Mouse (Mus musculus) lung, embryonic 16.5 days (tissue): Measurements from ENCODE around the gene Pcyt1b. TPM values are rescaled to one million over a fixed set of nuclear protein-coding genes. Genes with fewer than 3 reads are reported as not detected.

Experiments used
- ATAC-seq: fragments of 200-750 bp; cut with Nextera tagmentation; 2 replicates; pipeline ENCODE4 v1.8.0; 2017; ENCODE audit warnings: low read depth, mild to moderate bottlenecking, moderate library complexity
- H3K27ac ChIP-seq: fragments of 300-500 bp; sonication (generic); 2 replicates; pipeline ENCODE4 v1.5.1; 2014; ENCODE audit warnings: mild to moderate bottlenecking, control low read depth, low read length
- H3K27me3 ChIP-seq: fragments of 300-500 bp; sonication (generic); 2 replicates; pipeline ENCODE4 v1.6.1; 2014; ENCODE audit warnings: low read depth, low read length, mixed read lengths; ENCODE audit not compliant: control insufficient read depth, insufficient read depth
- H3K36me3 ChIP-seq: fragments of 300-500 bp; sonication (generic); 2 replicates; pipeline ENCODE4 v1.6.1; 2014; ENCODE audit warnings: low read length; ENCODE audit not compliant: control insufficient read depth, insufficient read depth
- H3K4me1 ChIP-seq: fragments of 300-500 bp; sonication (generic); replicated peaks from 2 replicates; pipeline ENCODE4 v1.6.1; 2014; ENCODE audit warnings: low read length, mixed read lengths; ENCODE audit not compliant: control insufficient read depth, insufficient read depth
- H3K4me2 ChIP-seq: fragments of 300-500 bp; sonication (generic); 2 replicates; pipeline ENCODE4 v1.6.1; 2014; ENCODE audit warnings: low read depth, low read length, control low read depth
- H3K4me3 ChIP-seq: fragments of 300-500 bp; sonication (generic); 2 replicates; pipeline ENCODE4 v1.5.1; 2014; ENCODE audit warnings: mild to moderate bottlenecking, low read length, control low read depth
- H3K9ac ChIP-seq: fragments of 300-500 bp; sonication (generic); 2 replicates; pipeline ENCODE4 v1.6.1; 2014; ENCODE audit warnings: low read length, control low read depth
- H3K9me3 ChIP-seq: fragments of 300-500 bp; sonication (generic); 2 replicates; pipeline ENCODE4 v1.6.1; 2016; ENCODE audit warnings: low read length; ENCODE audit not compliant: control insufficient read depth
- WGBS: fragments of 180-500 bp; shearing (Covaris S2); extraction: QIAGEN DNeasy Blood & Tissue Kit; methylation state at CpG from one replicate; pipeline ENCODE4 v1.1.7; 2014; 5-methylcytosine and 5-hydroxymethylcytosine counted together
- polyA plus RNA-seq: library from polyadenylated mRNA; unstranded; fragments of >200 nt; fragmentation: Nextera tagmentation; extraction: Ambion mirVana; gene quantifications from 2 replicates; pipeline ENCODE4 v1.2.1, GENCODE M21; 2015

The Pcyt1b gene
- polyA plus RNA-seq = 0.93 and 1.3 TPM in 2 replicates

DNA sequence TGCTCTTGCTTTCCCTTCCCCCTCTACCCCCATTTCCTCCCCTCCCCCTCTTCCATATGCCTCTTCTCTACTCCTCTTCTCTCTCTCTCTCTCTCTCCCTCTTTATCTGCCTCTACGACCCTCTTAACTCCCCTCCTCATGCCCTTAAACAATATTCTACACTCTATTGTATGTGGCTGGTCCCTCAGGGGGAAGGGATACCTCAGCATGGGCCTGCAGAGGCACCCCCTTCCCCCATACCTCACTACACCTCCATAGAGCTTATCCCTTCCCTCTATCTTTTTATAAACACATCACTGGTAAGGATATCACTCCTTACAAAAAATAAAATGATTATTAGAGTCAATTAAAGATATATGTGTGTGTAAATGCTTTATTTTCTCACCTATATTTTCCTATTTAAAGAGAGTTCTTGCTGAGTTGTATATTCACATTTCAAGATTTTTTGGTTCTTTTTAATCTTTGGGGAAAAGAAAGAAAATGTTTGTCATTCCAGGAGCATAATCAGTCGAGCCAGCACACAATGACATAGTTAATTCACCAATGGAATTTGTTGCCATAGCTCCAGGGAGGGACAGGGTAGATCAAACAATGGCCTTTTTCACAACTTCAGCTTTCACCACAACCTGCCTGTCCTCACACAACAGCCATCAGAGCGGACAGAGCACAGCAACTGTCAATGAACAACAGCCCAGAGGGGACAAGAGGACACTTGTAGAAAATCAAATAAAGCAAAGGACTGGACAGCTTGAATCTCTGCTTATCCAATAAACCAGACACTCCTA is at the start of gene Pcyt1b:
Gene Pcyt1b, plus strand, starts transcription at position 646 of the 785 bp plus-strand sequence.
- no peak for ATAC-seq
- Histone ChIP-seq H3K9ac (no peak within 1 kb of the TSS), H3K27ac (no peak within 1 kb of the TSS), H3K4me1 (no peaks in the 10 kb centered on the region), H3K36me3 (no peaks in the 10 kb centered on the region), H3K4me3 (no peak within 1 kb of the TSS), H3K9me3 (no peaks in the 10 kb centered on the region), H3K27me3 (no peaks in the 10 kb centered on the region), H3K4me2 (no peak within 1 kb of the TSS)
- 31% methylated on average over 3 of the region's 3 CpGs for WGBS

GRCm38 (mm10) chrX:93630256-93630655 is 24.4 kb upstream of the Pcyt1b start:
- H3K9ac ChIP-seq = no peak overlapping the region
- H3K4me3 ChIP-seq = no peak overlapping the region

GRCm38 (mm10) chrX:93631657-93632449 is 22.8 kb upstream of the Pcyt1b start, which contains the start of gene Pola1:
TSS of gene Pola1 (minus strand) at chrX:93632155.
- WGBS = 13% methylated on average over 52 of the region's 53 CpGs

More at GRCm38 (mm10) chrX:93630256-93630655, 24.4 kb upstream of the Pcyt1b start:
- Histone ChIP-seq H3K9me3 (no peaks in the 10 kb centered on the region), H3K4me1 (peaks cover 2% of the 10 kb centered on the region; the same call in 1 of the 2 replicates), H3K36me3 (no peaks in the 10 kb centered on the region), H3K27me3 (no peaks in the 10 kb centered on the region), H3K4me2 (peak overlapping the region; percentile 66; the same call in 1 of the 2 replicates), H3K27ac (no peak overlapping the region)
- no peak for ATAC-seq
- 48% methylated on average over 1 of the region's 1 CpGs for WGBS

GRCm38 (mm10) chrX:93634861-93635375 is 19.7 kb upstream of the Pcyt1b start:
- Histone ChIP-seq H3K27ac (no peak overlapping the region), H3K27me3 (no peaks in the 10 kb centered on the region), H3K36me3 (no peaks in the 10 kb centered on the region), H3K4me3 (no peak overlapping the region), H3K9ac (no peak overlapping the region), H3K9me3 (no peaks in the 10 kb centered on the region), H3K4me1 (peaks cover 2% of the 10 kb centered on the region; the same call in 1 of the 2 replicates), H3K4me2 (no peak overlapping the region)
- no peak for ATAC-seq
- WGBS = 67% methylated on average over 2 of the region's 2 CpGs

More at GRCm38 (mm10) chrX:93631657-93632449, 22.8 kb upstream of the Pcyt1b start, which contains the start of gene Pola1:
- peak within 1 kb of the TSS; percentile 66 for H3K9ac ChIP-seq
- H3K27me3 ChIP-seq = no peaks in the 10 kb centered on the region
- ATAC-seq = peak; percentile 99
- H3K4me1 ChIP-seq = peaks cover 2% of the 10 kb centered on the region; the same call in 1 of the 2 replicates
- no peaks in the 10 kb centered on the region for H3K9me3 ChIP-seq
- H3K36me3 ChIP-seq = no peaks in the 10 kb centered on the region
- H3K4me3 ChIP-seq = peak within 1 kb of the TSS; percentile 67
- peak within 1 kb of the TSS; percentile 66 for H3K4me2 ChIP-seq
- peak within 1 kb of the TSS; percentile 52 for H3K27ac ChIP-seq

DNA sequence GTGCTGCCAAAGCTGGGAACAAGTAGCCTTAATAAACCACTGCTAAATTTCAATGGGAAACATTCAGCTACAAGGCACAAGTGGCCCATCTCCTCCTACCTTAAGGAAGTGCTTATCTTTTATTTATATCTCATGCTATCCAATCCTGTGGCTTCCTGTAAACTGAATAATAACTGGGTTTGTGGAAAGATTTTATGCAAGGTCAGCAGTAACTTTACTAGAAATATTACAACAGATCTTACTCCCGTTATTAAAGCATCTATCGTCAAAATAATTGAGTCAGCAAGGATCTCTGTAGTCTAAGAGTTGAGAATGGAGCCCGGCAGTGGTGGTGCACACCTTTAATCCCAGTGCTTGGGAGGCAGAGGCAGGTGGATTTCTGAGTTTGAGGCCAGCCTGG is 11.1 kb upstream of the Pcyt1b start:
- H3K9ac ChIP-seq = no peak overlapping the region
- 79% methylated on average over 3 of the region's 3 CpGs for WGBS
- no peaks in the 10 kb centered on the region for H3K27me3 ChIP-seq
- no peaks in the 10 kb centered on the region for H3K36me3 ChIP-seq
- H3K9me3 ChIP-seq = no peaks in the 10 kb centered on the region
- no peak for ATAC-seq
- H3K4me2 ChIP-seq = no peak overlapping the region
- H3K4me1 ChIP-seq = no peaks in the 10 kb centered on the region
- H3K27ac ChIP-seq = no peak overlapping the region
- H3K4me3 ChIP-seq = no peak overlapping the region

DNA sequence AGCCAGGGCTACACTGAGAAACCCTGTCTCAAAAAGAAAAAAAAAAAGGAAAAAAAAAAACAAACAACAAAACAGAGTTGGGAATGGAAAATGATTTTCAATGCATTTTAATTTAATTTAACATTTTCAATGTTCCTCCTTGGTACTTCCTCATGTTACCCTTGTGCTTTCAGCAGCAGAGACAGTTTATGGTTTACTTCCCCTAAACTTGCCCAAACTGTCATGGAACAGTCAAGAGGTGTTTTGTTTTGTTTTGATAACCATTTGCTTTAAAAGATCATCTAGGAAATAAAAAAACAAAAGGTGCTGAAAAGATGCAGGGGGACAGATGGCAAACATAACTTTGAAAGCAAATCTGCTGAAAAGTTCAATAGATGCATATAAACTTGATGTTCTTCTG is 10.6 kb upstream of the Pcyt1b start:
- no peak overlapping the region for H3K4me3 ChIP-seq
- H3K4me1 ChIP-seq = no peaks in the 10 kb centered on the region
- no peak overlapping the region for H3K4me2 ChIP-seq
- H3K27ac ChIP-seq = no peak overlapping the region
- no peak overlapping the region for H3K9ac ChIP-seq
- H3K9me3 ChIP-seq = no peaks in the 10 kb centered on the region
- no peaks in the 10 kb centered on the region for H3K27me3 ChIP-seq
- no peak for ATAC-seq
- H3K36me3 ChIP-seq = no peaks in the 10 kb centered on the region

- WGBS = 84% methylated on average over 2 of the region's 2 CpGs
- H3K27me3 ChIP-seq = no peaks in the 10 kb centered on the region
- no peak overlapping the region for H3K9ac ChIP-seq
- no peaks in the 10 kb centered on the region for H3K9me3 ChIP-seq
- H3K36me3 ChIP-seq = no peaks in the 10 kb centered on the region
- no peak for ATAC-seq
- no peaks in the 10 kb centered on the region for H3K4me1 ChIP-seq
- H3K4me3 ChIP-seq = no peak overlapping the region
- H3K4me2 ChIP-seq = no peak overlapping the region
- no peak overlapping the region for H3K27ac ChIP-seq
Measured at GRCm38 (mm10) chrX:93650738-93651137, 3.9 kb upstream of the Pcyt1b start.

GRCm38 (mm10) chrX:93655153-93655552 is 490 bp downstream of the Pcyt1b start:
- no peak overlapping the region for H3K9ac ChIP-seq
- H3K27me3 ChIP-seq = no peaks in the 10 kb centered on the region
- no peak for ATAC-seq
- H3K4me2 ChIP-seq = no peak overlapping the region
- H3K36me3 ChIP-seq = no peaks in the 10 kb centered on the region
- no peak overlapping the region for H3K27ac ChIP-seq
- no peaks in the 10 kb centered on the region for H3K4me1 ChIP-seq
- H3K9me3 ChIP-seq = no peaks in the 10 kb centered on the region
- no peak overlapping the region for H3K4me3 ChIP-seq
- 74% methylated on average over 5 of the region's 5 CpGs for WGBS
